Mouse (Mus musculus): Measurements from ENCODE around the gene Dpp8. TPM values are rescaled to one million over a fixed set of nuclear protein-coding genes. Genes with fewer than 3 reads are reported as not detected.

The Dpp8 gene
- total and polyA plus RNA-seq, 3 experiments, result 42.2 to 61.0 (median 56.6) TPM

GRCm38 (mm10) chr9:65019146-65019545 lies 13.1 kb upstream of the Dpp8 start:
- H3K79me2 ChIP-seq (replicated peaks; ENCODE audit: control insufficient read depth, insufficient read depth, low read length), result peaks cover 8% of the 10 kb centered on the region
- no peak for TF ChIP-seq CTCF (IDR thresholded peaks at IDR 0.05)
- TF ChIP-seq POLR2A (IDR thresholded peaks at IDR 0.05; ENCODE audit: insufficient read depth, low read depth, low read length), result no peak
- no peak for TF ChIP-seq EP300 (IDR thresholded peaks at IDR 0.05; ENCODE audit: insufficient read depth, low read depth, low read length)
- H3K27me3 ChIP-seq (ENCODE audit: control insufficient read depth, insufficient read depth, low read length), result no peaks in the 10 kb centered on the region
- H3K27ac ChIP-seq, result no peak overlapping the region
- peaks cover 13% of the 10 kb centered on the region for H3K4me1 ChIP-seq (ENCODE audit: control insufficient read depth, insufficient read depth, low read length)
- intact Hi-C loops (cut with DNase I), result no loop called here
- 59% methylated on average over 3 of the region's 3 CpGs for WGBS
- no peak overlapping the region for H3K4me3 ChIP-seq
- no peak for DNase-seq
- peaks cover 2% of the 10 kb centered on the region; the same call in 1 of the 2 replicates for H3K36me3 ChIP-seq (ENCODE audit: control insufficient read depth, insufficient read depth, low read length)
- no peak overlapping the region for H3K9ac ChIP-seq (ENCODE audit: low read depth, low read length)

- no peak for DNase-seq
- no peaks in the 10 kb centered on the region for H3K27me3 ChIP-seq (ENCODE audit: control insufficient read depth, insufficient read depth, low read length)
- H3K4me3 ChIP-seq, result peak overlapping the region; percentile 99
- intact Hi-C loops (cut with DNase I), result loop anchor here (10.0 kb wide), 1 partner anchor 215 kb away; no protein-coding TSS in a partner anchor
- no peak overlapping the region for H3K9ac ChIP-seq (ENCODE audit: low read depth, low read length)
- peaks cover 7% of the 10 kb centered on the region for H3K79me2 ChIP-seq (replicated peaks; ENCODE audit: control insufficient read depth, insufficient read depth, low read length)
- H3K36me3 ChIP-seq (ENCODE audit: control insufficient read depth, insufficient read depth, low read length), result peaks cover 2% of the 10 kb centered on the region; the same call in 1 of the 2 replicates
- no peak for TF ChIP-seq EP300 (IDR thresholded peaks at IDR 0.05; ENCODE audit: insufficient read depth, low read depth, low read length)
- peaks cover 13% of the 10 kb centered on the region for H3K4me1 ChIP-seq (ENCODE audit: control insufficient read depth, insufficient read depth, low read length)
- WGBS, result 70% methylated on average over 4 of the region's 4 CpGs
- no peak overlapping the region for H3K27ac ChIP-seq
Measured at GRCm38 (mm10) chr9:65020128-65020527, 12.1 kb upstream of the Dpp8 start.

- H3K4me1 ChIP-seq (ENCODE audit: control insufficient read depth, insufficient read depth, low read length), result peaks cover 7% of the 10 kb centered on the region
- TF ChIP-seq EP300 (IDR thresholded peaks at IDR 0.05; ENCODE audit: insufficient read depth, low read depth, low read length), result 0 out of 2 replicates have a peak, but pooled peaks have one; percentile 38
- TF ChIP-seq POLR2A (IDR thresholded peaks at IDR 0.05; ENCODE audit: insufficient read depth, low read depth, low read length), result peak; percentile 92
- no peak for TF ChIP-seq CTCF (IDR thresholded peaks at IDR 0.05)
- peak within 1 kb of the TSS; percentile 99 for H3K4me3 ChIP-seq
- under 1% methylated on average over 81 of the region's 81 CpGs for WGBS
- peak within 1 kb of the TSS; percentile 90 for H3K27ac ChIP-seq
- peaks cover 4% of the 10 kb centered on the region; the same call in 1 of the 2 replicates for H3K79me2 ChIP-seq (replicated peaks; ENCODE audit: control insufficient read depth, insufficient read depth, low read length)
- peak; percentile 90 to 93 for DNase-seq
- intact Hi-C loops (cut with DNase I), result loop anchor here (10.0 kb wide), 1 partner anchor 216 kb away; no protein-coding TSS in a partner anchor
- H3K27me3 ChIP-seq (ENCODE audit: control insufficient read depth, insufficient read depth, low read length), result no peaks in the 10 kb centered on the region
- H3K9ac ChIP-seq (ENCODE audit: low read depth, low read length), result peak within 1 kb of the TSS; percentile 93
- no peaks in the 10 kb centered on the region for H3K36me3 ChIP-seq (ENCODE audit: control insufficient read depth, insufficient read depth, low read length)
Measured at GRCm38 (mm10) chr9:65020991-65021886, 11.0 kb upstream of the Dpp8 start, which contains the start of gene Hacd3. Hacd3 (minus strand) TSS chr9:65021693.

GRCm38 (mm10) chr9:65021887-65022579 lies 10.2 kb upstream of the Dpp8 start:
- intact Hi-C loops (cut with DNase I), result loop anchor here (1.0 to 10.0 kb wide), 2 partner anchors 10 to 217 kb away; partner anchors contain the start of gene Dpp8
- Histone ChIP-seq H3K36me3 (ENCODE audit: control insufficient read depth, insufficient read depth, low read length) (no peaks in the 10 kb centered on the region), H3K4me3 (peak overlapping the region; percentile 99), H3K79me2 (replicated peaks; ENCODE audit: control insufficient read depth, insufficient read depth, low read length) (peaks cover 4% of the 10 kb centered on the region; the same call in 1 of the 2 replicates), H3K27me3 (ENCODE audit: control insufficient read depth, insufficient read depth, low read length) (no peaks in the 10 kb centered on the region), H3K9ac (ENCODE audit: low read depth, low read length) (peak overlapping the region; percentile 80), H3K27ac (peak overlapping the region; percentile 90), H3K4me1 (ENCODE audit: control insufficient read depth, insufficient read depth, low read length) (peaks cover 5% of the 10 kb centered on the region)
- DNase-seq, result no peak
- 24% methylated on average over 9 of the region's 9 CpGs for WGBS
- no peak for TF ChIP-seq EP300 (IDR thresholded peaks at IDR 0.05; ENCODE audit: insufficient read depth, low read depth, low read length)

GRCm38 (mm10) chr9:65022580-65023135 lies 9.6 kb upstream of the Dpp8 start:
- intact Hi-C loops (cut with DNase I), result loop anchor here (1.0 to 10.0 kb wide), 2 partner anchors 10 to 218 kb away; partner anchors contain the start of gene Dpp8
- no peak overlapping the region for H3K4me3 ChIP-seq
- H3K36me3 ChIP-seq (ENCODE audit: control insufficient read depth, insufficient read depth, low read length), result no peaks in the 10 kb centered on the region
- no peak overlapping the region for H3K9ac ChIP-seq (ENCODE audit: low read depth, low read length)
- 59% methylated on average over 4 of the region's 4 CpGs for WGBS
- DNase-seq, result no peak
- H3K79me2 ChIP-seq (replicated peaks; ENCODE audit: control insufficient read depth, insufficient read depth, low read length), result peaks cover 4% of the 10 kb centered on the region; the same call in 1 of the 2 replicates
- H3K27me3 ChIP-seq (ENCODE audit: control insufficient read depth, insufficient read depth, low read length), result no peaks in the 10 kb centered on the region
- H3K4me1 ChIP-seq (ENCODE audit: control insufficient read depth, insufficient read depth, low read length), result peaks cover 5% of the 10 kb centered on the region
- no peak overlapping the region for H3K27ac ChIP-seq
- TF ChIP-seq CTCF (IDR thresholded peaks at IDR 0.05) (no peak), POLR2A (IDR thresholded peaks at IDR 0.05; ENCODE audit: insufficient read depth, low read depth, low read length) (no peak), EP300 (IDR thresholded peaks at IDR 0.05; ENCODE audit: insufficient read depth, low read depth, low read length) (no peak)
